Mouse (Mus musculus) forebrain, embryonic 13.5 days (tissue): ENCODE measurements around the gene 1700040F15Rik. TPM values are rescaled to one million over a fixed set of nuclear protein-coding genes. Genes with fewer than 3 reads are reported as not detected.
"Not testable (repeated sequence)": the region's sequence is repeated elsewhere in the genome, so short reads cannot be mapped to it uniquely, and the experiment has no call there.

Experiments used
- ATAC-seq: fragments of 200-750 bp; cut with Nextera tagmentation; 2 replicates; pipeline ENCODE4 v1.8.0; 2017
- H3K27ac ChIP-seq: fragments of 300-500 bp; sonication (generic); 2 replicates; pipeline ENCODE4 v1.5.1; 2015; ENCODE audit warnings: inconsistent platforms, mild to moderate bottlenecking, moderate library complexity
- H3K27me3 ChIP-seq: fragments of 300-500 bp; sonication (generic); 2 replicates; pipeline ENCODE4 v1.6.1; 2015; ENCODE audit warnings: mild to moderate bottlenecking, inconsistent platforms
- H3K36me3 ChIP-seq: fragments of 300-500 bp; sonication (generic); 2 replicates; pipeline ENCODE4 v1.6.1; 2015; ENCODE audit warnings: mild to moderate bottlenecking, inconsistent platforms; ENCODE audit not compliant: poor library complexity, severe bottlenecking
- H3K4me1 ChIP-seq: fragments of 300-500 bp; sonication (generic); 2 replicates; pipeline ENCODE4 v1.6.1; 2015; ENCODE audit warnings: inconsistent platforms
- H3K4me2 ChIP-seq: fragments of 300-500 bp; sonication (generic); 2 replicates; pipeline ENCODE4 v1.6.1; 2015; ENCODE audit warnings: inconsistent platforms, mild to moderate bottlenecking, moderate library complexity
- H3K4me3 ChIP-seq: fragments of 300-500 bp; sonication (generic); 2 replicates; pipeline ENCODE4 v1.5.1; 2015; ENCODE audit warnings: mild to moderate bottlenecking, inconsistent platforms
- H3K9ac ChIP-seq: fragments of 300-500 bp; sonication (generic); 2 replicates; pipeline ENCODE4 v1.6.1; 2015; ENCODE audit warnings: mild to moderate bottlenecking, inconsistent platforms
- H3K9me3 ChIP-seq: fragments of 300-500 bp; sonication (generic); replicated peaks from 2 replicates; pipeline ENCODE4 v1.6.1; 2016; ENCODE audit warnings: inconsistent platforms
- WGBS: fragments of 180-500 bp; shearing (Covaris S2); methylation state at CpG from one replicate; pipeline ENCODE4 v1.1.7; 2015; 5-methylcytosine and 5-hydroxymethylcytosine counted together
- polyA plus RNA-seq: library from polyadenylated mRNA; unstranded; fragments of >200 nt; fragmentation: Nextera tagmentation; extraction: Ambion mirVana; gene quantifications from 2 replicates; pipeline ENCODE4 v1.2.1, GENCODE M21; 2015

1700040F15Rik gene
- not detected in 2 replicates for polyA plus RNA-seq

DNA sequence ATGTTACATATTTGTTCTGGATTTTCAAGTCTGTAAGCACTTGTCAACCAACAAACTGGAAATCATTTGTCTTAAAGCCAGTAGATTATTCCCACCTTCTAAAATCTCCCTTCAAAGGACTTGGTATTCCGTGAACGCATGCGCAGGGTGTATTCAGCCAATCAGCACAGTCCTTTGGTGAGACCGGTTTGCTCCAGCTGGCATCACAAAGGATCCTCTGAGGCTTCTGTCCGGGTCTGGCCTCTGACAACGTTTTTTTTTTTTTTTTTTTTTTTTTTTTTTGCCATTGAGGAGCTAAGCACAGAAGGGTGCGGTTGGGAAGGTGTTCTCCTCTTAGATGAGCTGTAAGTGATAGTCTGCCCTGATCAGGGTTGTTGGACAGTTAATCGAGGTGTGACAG lies at the start of gene 1700040F15Rik:
Gene 1700040F15Rik, plus strand, starts transcription at position 301 of the 400 bp plus-strand sequence.
- no CpG with 5 or more reads among the region's 8 CpGs for WGBS
- H3K27me3 ChIP-seq, ATAC-seq, H3K9ac ChIP-seq, H3K36me3 ChIP-seq, H3K9me3 ChIP-seq, H3K4me3 ChIP-seq, H3K4me2 ChIP-seq, H3K27ac ChIP-seq, H3K4me1 ChIP-seq: not testable (repeated sequence)
